Mouse (Mus musculus) small intestine, adult 2 months (tissue): ENCODE data around the gene Prcp. TPM values are rescaled to one million over a fixed set of nuclear protein-coding genes. Genes with fewer than 3 reads are reported as not detected.

ENCODE experiments used
- H3K27ac ChIP-seq: fragments of 200-500 bp; 2 replicates; pipeline ENCODE4 v1.5.1; 2012; ENCODE audit warnings: low read depth, low read length, control low read depth, inconsistent platforms; ENCODE audit not compliant: insufficient read depth
- H3K27me3 ChIP-seq: fragments of 200-500 bp; 2 replicates; pipeline ENCODE4 v1.6.1; 2012; ENCODE audit warnings: mild to moderate bottlenecking, moderate library complexity, low read length, inconsistent platforms; ENCODE audit not compliant: control insufficient read depth, insufficient read depth
- H3K36me3 ChIP-seq: fragments of 200-500 bp; 2 replicates; pipeline ENCODE4 v1.6.1; 2012; ENCODE audit warnings: mild to moderate bottlenecking, low read length, control low read depth, inconsistent platforms; ENCODE audit not compliant: control insufficient read depth, insufficient read depth
- H3K4me1 ChIP-seq: fragments of 200-500 bp; 2 replicates; pipeline ENCODE4 v1.6.1; 2012; ENCODE audit warnings: low read length, inconsistent platforms, mixed read lengths; ENCODE audit not compliant: control insufficient read depth, insufficient read depth, insufficient read length
- H3K4me3 ChIP-seq: fragments of 200-500 bp; 2 replicates; pipeline ENCODE4 v1.5.1; 2012; ENCODE audit warnings: low read depth, mild to moderate bottlenecking, control low read depth, inconsistent platforms, low read length, moderate library complexity
- CTCF ChIP-seq: fragments of 200-500 bp; IDR thresholded peaks from 2 replicates; pipeline ENCODE4 v1.5.1; 2012; ENCODE audit warnings: low read depth, mild to moderate bottlenecking, control low read depth, inconsistent platforms, low read length, moderate library complexity, mixed read lengths; ENCODE audit not compliant: insufficient replicate concordance, insufficient read length; ENCODE audit errors: extremely low read depth
- POLR2A ChIP-seq: fragments of 200-500 bp; IDR thresholded peaks from 2 replicates; pipeline ENCODE4 v1.6.1; 2012; ENCODE audit warnings: low read depth, mild to moderate bottlenecking, control low read depth, inconsistent platforms, low read length, moderate library complexity
- WGBS: fragments of 180-500 bp; shearing (Covaris S2); methylation state at CpG from one replicate; pipeline ENCODE4 v1.1.7; 2018; 5-methylcytosine and 5-hydroxymethylcytosine counted together
- polyA plus RNA-seq: library from polyadenylated mRNA; depleted of rRNA; stranded (reverse); fragments of >200 nt; gene quantifications from 2 replicates; pipeline ENCODE4 v1.2.3, GENCODE M21; 2012

Gene Prcp
- polyA plus RNA-seq, 1 experiment, result 9.1 TPM

GRCm38 (mm10) chr7:92837907-92838306, 36.4 kb upstream of the Prcp start:
- no peaks in the 10 kb centered on the region for H3K4me1 ChIP-seq
- TF ChIP-seq POLR2A (no peak), CTCF (no peak)
- H3K27me3 ChIP-seq, result no peaks in the 10 kb centered on the region
- 46% methylated on average over 3 of the region's 3 CpGs for WGBS
- H3K4me3 ChIP-seq, result no peak overlapping the region
- no peak overlapping the region for H3K27ac ChIP-seq
- H3K36me3 ChIP-seq, result no peaks in the 10 kb centered on the region

GRCm38 (mm10) chr7:92842254-92842653, 32.0 kb upstream of the Prcp start:
- no peak overlapping the region for H3K4me3 ChIP-seq
- H3K36me3 ChIP-seq, result no peaks in the 10 kb centered on the region
- no peaks in the 10 kb centered on the region for H3K4me1 ChIP-seq
- WGBS, result 74% methylated on average over 2 of the region's 2 CpGs
- H3K27ac ChIP-seq, result no peak overlapping the region
- TF ChIP-seq CTCF (no peak), POLR2A (no peak)
- H3K27me3 ChIP-seq, result no peaks in the 10 kb centered on the region

GRCm38 (mm10) chr7:92848246-92848645, 26.0 kb upstream of the Prcp start:
- H3K4me3 ChIP-seq, result no peak overlapping the region
- H3K36me3 ChIP-seq, result no peaks in the 10 kb centered on the region
- H3K4me1 ChIP-seq, result no peaks in the 10 kb centered on the region
- WGBS, result 74% methylated on average over 3 of the region's 3 CpGs
- H3K27me3 ChIP-seq, result no peaks in the 10 kb centered on the region
- TF ChIP-seq POLR2A, result no peak
- no peak for TF ChIP-seq CTCF
- H3K27ac ChIP-seq, result no peak overlapping the region

- no peak overlapping the region for H3K27ac ChIP-seq
- peaks cover 4% of the 10 kb centered on the region; the same call in 1 of the 2 replicates for H3K36me3 ChIP-seq
- WGBS, result 23% methylated on average over 2 of the region's 2 CpGs
- H3K4me1 ChIP-seq, result no peaks in the 10 kb centered on the region
- TF ChIP-seq POLR2A, result no peak
- no peak for TF ChIP-seq CTCF
- no peaks in the 10 kb centered on the region for H3K27me3 ChIP-seq
- no peak overlapping the region for H3K4me3 ChIP-seq
These were observed 7.7 kb upstream of the Prcp start for GRCm38 (mm10) chr7:92866526-92866925.

- WGBS, result 37% methylated on average over 3 of the region's 3 CpGs
These were observed 4.1 kb upstream of the Prcp start for GRCm38 (mm10) chr7:92870161-92870560.

GRCm38 (mm10) chr7:92871596-92871995, 2.7 kb upstream of the Prcp start:
- 85% methylated on average over 4 of the region's 4 CpGs for WGBS
- no peaks in the 10 kb centered on the region for H3K36me3 ChIP-seq
- H3K27ac ChIP-seq, result no peak overlapping the region
- H3K4me3 ChIP-seq, result no peak overlapping the region
- H3K27me3 ChIP-seq, result no peaks in the 10 kb centered on the region
- peaks cover 3% of the 10 kb centered on the region; the same call in 1 of the 2 replicates for H3K4me1 ChIP-seq
- no peak for TF ChIP-seq POLR2A
- TF ChIP-seq CTCF, result no peak

More at GRCm38 (mm10) chr7:92870161-92870560, 4.1 kb upstream of the Prcp start:
- Histone ChIP-seq H3K4me3 (no peak overlapping the region), H3K36me3 (peaks cover under 1% of the 10 kb centered on the region; the same call in 1 of the 2 replicates), H3K27me3 (no peaks in the 10 kb centered on the region), H3K4me1 (no peaks in the 10 kb centered on the region), H3K27ac (no peak overlapping the region)
- TF ChIP-seq CTCF, result no peak
- TF ChIP-seq POLR2A, result no peak

- TF ChIP-seq POLR2A (peak; percentile 65; the same call in 1 of the 2 replicates), CTCF (no peak)
- peaks cover 3% of the 10 kb centered on the region; the same call in 1 of the 2 replicates for H3K4me1 ChIP-seq
- peak overlapping the region; percentile 97 for H3K27ac ChIP-seq
- WGBS, result under 1% methylated on average over 29 of the region's 29 CpGs
- peak overlapping the region; percentile 74 for H3K4me3 ChIP-seq
- H3K27me3 ChIP-seq, result no peaks in the 10 kb centered on the region
- no peaks in the 10 kb centered on the region for H3K36me3 ChIP-seq
These were observed 615 bp downstream of the Prcp start for GRCm38 (mm10) chr7:92874761-92875408.
